Mouse (Mus musculus): ENCODE measurements around the gene Gm49318.

GRCm38 (mm10) chr9:21996178-21996867, 74.7 kb downstream of the Gm49318 start:
- no peak for TF ChIP-seq EP300 (IDR thresholded peaks at IDR 0.05; ENCODE audit: low read depth)
- TF ChIP-seq CTCF (IDR thresholded peaks at IDR 0.05; ENCODE audit: low read depth) = no peak
